Mouse (Mus musculus) regulatory T cell (primary cell): ENCODE results near the gene Gm17584.

Experiments
- in situ Hi-C: fragments of 300-600 bp; cut with MboI, MseI; formaldehyde crosslinking; loops from one replicate; pipeline ENCODE4 v1.15.1; 2025; ENCODE audit warnings: high pct_unique_total_duplicates

The Gm17584 gene

GRCm38 (mm10) chrX:124500263-124500662 is at the start of gene Gm17584:
Gm17584 (plus strand) TSS chrX:124500563.
- in situ Hi-C loops = loop anchor here (10.0 kb wide), 1 partner anchor 1525 kb away; no protein-coding TSS in a partner anchor
